Mouse (Mus musculus) C2C12 (cell line): ENCODE measurements at regions not wholly inside any gene's neighbourhood (a gene's known extent, or its start where the extent isn't known, plus 50 kb on each side); places are given as distances from the start of the nearest gene placed in this dataset.

ENCODE experiments used
- CEBPB ChIP-seq: IDR thresholded peaks from one replicate; pipeline ENCODE4 v1.6.1; 2011; ENCODE audit warnings: low read depth, mild to moderate bottlenecking, control low read depth, moderate library complexity
- CTCF ChIP-seq: IDR thresholded peaks from one replicate; pipeline ENCODE4 v1.5.1; 2011; ENCODE audit not compliant: control insufficient read depth, insufficient read depth, insufficient read length
- FOSL1 ChIP-seq: IDR thresholded peaks from one replicate; pipeline ENCODE4 v1.8.0; 2011; ENCODE audit warnings: mild to moderate bottlenecking, low read length; ENCODE audit not compliant: poor library complexity, insufficient read depth, severe bottlenecking
- MAX ChIP-seq: IDR thresholded peaks from one replicate; pipeline ENCODE4 v1.6.1; 2011; ENCODE audit warnings: mild to moderate bottlenecking, control low read depth
- MYOD1 ChIP-seq: IDR thresholded peaks from one replicate; pipeline ENCODE4 v1.6.1; 2011; ENCODE audit warnings: low read depth; ENCODE audit not compliant: control insufficient read depth, insufficient read length
- MYOG ChIP-seq: IDR thresholded peaks from one replicate; pipeline ENCODE4 v1.6.1; 2011; ENCODE audit not compliant: control insufficient read depth, insufficient read length; ENCODE audit errors: extremely low read depth
- USF1 ChIP-seq: IDR thresholded peaks from one replicate; pipeline ENCODE4 v1.6.1; 2011; ENCODE audit warnings: low read depth, mild to moderate bottlenecking, control low read depth, moderate library complexity

GRCm38 (mm10) chr15:27014659-27014974 is 119.2 kb upstream of the Fbxl7 start:
- TF ChIP-seq CTCF, result no peak
- TF ChIP-seq USF1, result no peak
- TF ChIP-seq CEBPB, result no peak
- TF ChIP-seq MYOG, result no peak
- TF ChIP-seq MAX, result no peak
- TF ChIP-seq MYOD1, result no peak
- TF ChIP-seq FOSL1, result no peak
